In genomic region chr8:85496125-85496524, GRCm38 (mm10) we compare ENCODE assay signal across 22 mouse cellular contexts. TPM values are rescaled to one million over a fixed set of nuclear protein-coding genes. Genes with fewer than 3 reads are reported as not detected.
DNase-seq lines count a peak whose midpoint lies in the region; ATAC-seq and TF ChIP-seq lines count a peak whose summit lies in the region.
"Had no signal": no experiment of that assay in that cellular context is flagged by ENCODE, and none has a peak within 500 bp of the region (broad histone marks: within the 10 kb centered on the region; RNA-seq: fewer than 3 reads in every experiment).

No protein-coding gene starts in this region.

- H3K9me3 ChIP-seq in neural tube, embryonic 15.5 days (replicated peaks), result no peaks in the 10 kb centered on the region
- H3K9me3 ChIP-seq: embryonic facial prominence, embryonic 12.5 days; forebrain, embryonic 15.5 days; G1E; heart, embryonic 15.5 days had no signal

- WGBS in liver, adult 2 months, result 27% methylated on average over 5 of the region's 5 CpGs
- WGBS in neural tube, embryonic 15.5 days, result 89% methylated on average over 5 of the region's 5 CpGs

- no peak for TF ChIP-seq POLR2A in liver, adult 2 months (IDR thresholded peaks at IDR 0.05; ENCODE audit: extremely low read depth, insufficient read depth, low read length)

- intact Hi-C loops in gastrocnemius, adult 2 months (cut with DNase I), result no loop called here

- H3K27ac ChIP-seq in gastrocnemius, adult 2 months, result peak overlapping the region; percentile 93
- peak overlapping the region; percentile 82 for H3K27ac ChIP-seq in liver, adult 2 months (replicated peaks; ENCODE audit: insufficient read depth, low read depth, low read length)
- H3K27ac ChIP-seq in neural tube, embryonic 15.5 days (replicated peaks), result no peak overlapping the region
- H3K27ac ChIP-seq: embryonic facial prominence, embryonic 12.5 days; forebrain, embryonic 15.5 days; heart, adult 2 months; heart, embryonic 15.5 days had no signal

- H3K4me2 ChIP-seq in neural tube, embryonic 15.5 days, result 0 out of 2 replicates have a peak overlapping the region, but pooled peaks have one; percentile 3
- H3K4me2 ChIP-seq: embryonic facial prominence, embryonic 12.5 days; forebrain, embryonic 15.5 days; heart, embryonic 11.5 days; heart, embryonic 15.5 days had no signal

- TF ChIP-seq CTCF in gastrocnemius, adult 2 months (IDR thresholded peaks at IDR 0.05), result no peak
- TF ChIP-seq CTCF in liver, adult 2 months (IDR thresholded peaks at IDR 0.05; ENCODE audit: low read depth, low read length), result no peak

- DNase-seq in gastrocnemius, adult 2 months, result no peak
- no peak for DNase-seq in gastrocnemius, adult 8-10 months (ENCODE audit: low spot score in 2 of 2)
- DNase-seq in liver, adult 2 months (ENCODE audit: extremely low read depth, low read depth, low spot score), result peak; percentile 95
- no peak for DNase-seq in liver
- DNase-seq in neural tube, embryonic 10.5 days (ENCODE audit: extremely low spot score, low spot score), result no peak
- no peak for DNase-seq in ovary, postnatal 14 days (ENCODE audit: low spot score)
- no peak for DNase-seq in urinary bladder, postnatal 36 days (ENCODE audit: low spot score in 2 of 2)
- DNase-seq: adrenal gland, adult 8-10 months; adrenal gland, postnatal 36 days; B cell, adult 2 months; cerebellum, adult 2 months; cerebellum, postnatal 14 days; gastrocnemius, postnatal 14 days; heart, adult 2 months; heart, postnatal 14 days had no signal

- peaks cover 35% of the 10 kb centered on the region; the same call in 1 of the 2 replicates for H3K79me2 ChIP-seq in liver, adult 2 months (ENCODE audit: control insufficient read depth, insufficient read depth, low read length)

- no peaks in the 10 kb centered on the region for H3K27me3 ChIP-seq in liver, adult 2 months (ENCODE audit: control insufficient read depth, insufficient read depth, low read length)
- H3K27me3 ChIP-seq in neural tube, embryonic 15.5 days (replicated peaks), result no peaks in the 10 kb centered on the region
- H3K27me3 ChIP-seq: embryonic facial prominence, embryonic 12.5 days; forebrain, embryonic 15.5 days; heart, embryonic 15.5 days had no signal

- peak overlapping the region; percentile 98 for H3K4me3 ChIP-seq in gastrocnemius, adult 2 months
- H3K4me3 ChIP-seq in liver, adult 2 months (ENCODE audit: insufficient read depth, low read depth, low read length), result peak overlapping the region; percentile 24; the same call in 1 of the 2 replicates
- no peak overlapping the region for H3K4me3 ChIP-seq in neural tube, embryonic 15.5 days (replicated peaks)
- H3K4me3 ChIP-seq: embryonic facial prominence, embryonic 12.5 days; forebrain, embryonic 15.5 days; heart, adult 2 months; heart, embryonic 15.5 days had no signal

- H3K9ac ChIP-seq in liver, adult 2 months (ENCODE audit: low read depth, low read length), result peak overlapping the region; percentile 14; the same call in 1 of the 2 replicates
- no peak overlapping the region for H3K9ac ChIP-seq in neural tube, embryonic 15.5 days (replicated peaks)
- H3K9ac ChIP-seq: embryonic facial prominence, embryonic 12.5 days; forebrain, embryonic 15.5 days; heart, embryonic 15.5 days had no signal

- H3K36me3 ChIP-seq in liver, adult 2 months (ENCODE audit: control insufficient read depth, insufficient read depth, low read length), result peaks cover 37% of the 10 kb centered on the region
- H3K36me3 ChIP-seq in neural tube, embryonic 15.5 days, result 0 out of 2 replicates have a peak, but pooled peaks cover 3% of the 10 kb centered on the region
- H3K36me3 ChIP-seq: forebrain, embryonic 15.5 days; G1E; heart, embryonic 15.5 days had no signal

- H3K4me1 ChIP-seq in liver, adult 2 months (ENCODE audit: control insufficient read depth, insufficient read depth, low read length), result peaks cover 29% of the 10 kb centered on the region
- H3K4me1 ChIP-seq in neural tube, embryonic 15.5 days, result peaks cover 50% of the 10 kb centered on the region

- no peak for ATAC-seq in neural tube, embryonic 15.5 days (ENCODE audit: low FRiP score)
- ATAC-seq: CD4-positive, CD25-positive, alpha-beta regulatory T cell, adult 4 months; forebrain, embryonic 15.5 days had no signal

RNA-seq across cellular contexts. Expression of gene Gpt2, which starts 3.7 kb away (rescaled TPM):
- 100 to 1,000 TPM; 203 to 433 TPM for total RNA-seq in gastrocnemius, adult 2 months (2021)
- total RNA-seq in gastrocnemius, adult 8-10 months (2022), result 100 to 1,000 TPM; 252 to 313 (median 291) TPM
- total RNA-seq in liver, adult 2 months (2014; rRNA removed), result 345 and 351 TPM in 2 replicates
- polyA plus RNA-seq in liver, adult 2 months (2012; rRNA removed), result 135 and 180 TPM in 2 replicates
- 51.2 and 60.2 TPM in 2 replicates for polyA plus RNA-seq in neural tube, embryonic 15.5 days (2015; fragmentation: Nextera tagmentation; extraction: Ambion mirVana)
- polyA plus RNA-seq: G1E had no signal

RNA-seq across cellular contexts. Expression of gene Dnaja2, which starts 59.0 kb away (rescaled TPM):
- 100 to 1,000 TPM; 204 to 232 TPM for total RNA-seq in gastrocnemius, adult 2 months (2021)
- 100 to 1,000 TPM; 185 to 251 (median 205) TPM for total RNA-seq in gastrocnemius, adult 8-10 months (2022)
- 53.1 and 65.8 TPM in 2 replicates for total RNA-seq in liver, adult 2 months (2014; rRNA removed)
- polyA plus RNA-seq in liver, adult 2 months (2012; rRNA removed), result 10.4 and 15.3 TPM in 2 replicates
- polyA plus RNA-seq in neural tube, embryonic 15.5 days (2015; fragmentation: Nextera tagmentation; extraction: Ambion mirVana), result 168 and 176 TPM in 2 replicates
